Mouse (Mus musculus): ENCODE data around the gene Zfp11. TPM values are rescaled to one million over a fixed set of nuclear protein-coding genes. Genes with fewer than 3 reads are reported as not detected.
"Not testable (repeated sequence)": the region's sequence is repeated elsewhere in the genome, so short reads cannot be mapped to it uniquely, and the experiment has no call there.

Gene Zfp11
- total RNA-seq (2018; cell fraction: chromatin; rRNA removed), result 1 to 10 TPM in 21 of 26 experiments, under 1 TPM in 5; 0.37 to 6.3 (median 2.1) TPM
- 1 to 10 TPM in 17 of 26 experiments, under 1 TPM in 9; 0.33 to 2.3 (median 1.5) TPM for total RNA-seq (2018; cell fraction: cytosol; rRNA removed)
- 1 to 10 TPM in 19 of 26 experiments, under 1 TPM in 7; 0.36 to 7.7 (median 1.8) TPM for total RNA-seq (2018; cell fraction: nucleus; rRNA removed)
- polyA plus RNA-seq (2018), result 0.86 to 2.6 TPM (median 2.2 TPM) in 3 replicates

DNA sequence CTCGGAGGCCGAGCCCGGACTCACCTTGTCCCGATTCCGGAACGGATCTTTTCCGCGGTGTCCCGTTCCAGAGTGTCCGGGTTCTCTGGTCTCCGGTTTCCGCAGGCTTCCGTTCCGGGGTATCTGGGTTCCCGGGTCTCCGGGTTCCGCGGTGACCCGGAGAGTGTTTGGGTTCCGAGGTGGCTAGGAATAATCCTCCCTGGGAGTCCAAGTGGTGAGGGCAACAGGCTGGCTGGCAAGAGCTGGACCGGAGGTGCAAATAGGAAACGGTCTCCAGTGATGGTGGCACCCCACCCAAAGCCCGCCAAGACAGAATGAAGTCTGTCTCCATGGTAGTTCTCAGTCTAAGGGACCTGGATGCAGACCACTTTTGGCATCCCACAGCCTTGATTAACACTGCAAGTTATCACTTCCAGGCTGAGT, at the start of gene Zfp11:
Gene Zfp11, minus strand, starts transcription at position 64 of the 423 bp plus-strand sequence.
- no peak within 1 kb of the TSS for H3K27ac ChIP-seq
- no peaks in the 10 kb centered on the region for H3K36me3 ChIP-seq (ENCODE audit: inconsistent target)
- WGBS (ENCODE audit: missing documents), result 3% methylated on average over 23 of the region's 23 CpGs
- H3K4me3 ChIP-seq (ENCODE audit: inconsistent target), result peak within 1 kb of the TSS; percentile 70
- no peaks in the 10 kb centered on the region for H3K79me2 ChIP-seq (ENCODE audit: inconsistent target)

DNA sequence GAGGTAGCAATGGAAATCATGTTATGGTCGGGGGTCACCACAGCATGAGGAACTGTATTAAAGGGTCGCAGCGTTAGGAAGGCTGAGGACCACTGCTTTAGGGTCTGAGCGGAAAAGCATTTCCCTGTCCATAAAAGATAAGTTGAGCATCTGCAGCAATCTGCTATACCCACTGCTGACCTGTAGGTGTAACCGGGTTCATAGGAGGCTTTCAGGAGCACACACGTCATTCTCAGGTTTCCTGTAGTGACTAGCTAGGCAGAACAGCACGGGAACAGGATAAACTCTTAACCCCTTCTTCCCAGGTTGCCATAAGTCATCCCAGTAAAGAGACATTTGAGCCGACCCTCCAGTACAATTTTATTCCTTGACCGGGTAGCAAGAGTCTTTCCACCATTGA, 47.1 kb upstream of the Zfp11 start:
- Histone ChIP-seq H3K36me3 (ENCODE audit: inconsistent target) (peaks cover 16% of the 10 kb centered on the region; the same call in 1 of the 2 replicates), H3K79me2 (ENCODE audit: inconsistent target) (peaks cover 11% of the 10 kb centered on the region), H3K4me3 (ENCODE audit: inconsistent target) (no peak overlapping the region), H3K27ac (no peak overlapping the region)
- 86% methylated on average over 8 of the region's 9 CpGs for WGBS (ENCODE audit: missing documents)

DNA sequence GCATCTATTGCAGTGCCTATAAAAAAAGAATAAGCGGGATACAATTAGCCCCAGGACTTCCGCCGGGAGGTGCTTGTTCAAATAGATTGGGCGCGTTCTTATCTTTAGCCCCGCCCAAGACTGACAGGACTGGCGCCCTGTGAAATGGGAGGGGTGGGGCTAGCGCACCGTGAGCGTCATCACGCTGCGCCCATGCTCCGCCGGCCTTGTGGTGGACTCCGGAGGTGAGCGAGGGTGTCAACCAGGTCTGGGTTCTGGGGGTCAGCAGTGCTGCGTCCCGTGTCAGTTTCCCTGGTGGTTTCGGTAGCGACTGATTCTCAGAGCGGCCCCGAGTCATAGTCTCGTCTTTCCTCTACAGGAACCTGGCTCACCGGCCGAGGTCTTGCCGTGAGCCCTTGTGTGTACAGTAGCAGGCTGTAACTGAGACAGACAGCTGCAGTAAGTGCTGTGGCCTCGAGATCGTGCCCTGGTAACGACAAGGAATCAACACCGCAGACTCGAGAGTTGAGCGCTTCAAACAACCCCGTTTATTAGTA, 45.5 kb upstream of the Zfp11 start, which contains the start of gene Mrps17:
Gene Mrps17, plus strand, starts transcription at position 172 of the 536 bp plus-strand sequence.
- H3K36me3 ChIP-seq (ENCODE audit: inconsistent target), result peaks cover 16% of the 10 kb centered on the region; the same call in 1 of the 2 replicates
- peak within 1 kb of the TSS; percentile 28; the same call in 1 of the 2 replicates for H3K27ac ChIP-seq
- peaks cover 11% of the 10 kb centered on the region for H3K79me2 ChIP-seq (ENCODE audit: inconsistent target)
- WGBS (ENCODE audit: missing documents), result under 1% methylated on average over 32 of the region's 33 CpGs
- peak within 1 kb of the TSS; percentile 96 for H3K4me3 ChIP-seq (ENCODE audit: inconsistent target)

DNA sequence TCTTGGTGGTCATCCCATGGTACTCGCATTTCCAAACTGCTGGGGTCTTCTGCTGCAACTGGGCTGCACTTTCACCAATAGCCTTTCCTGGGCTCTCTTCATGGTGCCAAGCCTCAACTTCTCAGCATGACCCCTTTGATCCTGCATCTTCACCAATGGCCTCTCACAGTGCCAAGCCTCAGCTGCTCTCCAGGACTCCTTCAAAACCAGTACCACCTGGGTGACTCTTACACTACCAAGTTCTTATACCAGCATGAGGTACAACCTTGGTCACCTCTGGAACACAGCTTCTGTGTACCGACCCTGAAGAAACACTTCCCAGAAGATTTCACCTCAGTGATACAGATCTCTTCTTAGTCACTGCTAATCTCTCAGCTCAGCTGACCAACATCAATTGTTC, 38.5 kb upstream of the Zfp11 start, which contains the start of gene Sept14:
Gene Sept14, minus strand, starts transcription at position 101 of the 400 bp plus-strand sequence.
- H3K4me3 ChIP-seq (ENCODE audit: inconsistent target), result no peak within 1 kb of the TSS
- WGBS (ENCODE audit: missing documents), result 54% methylated on average over 2 of the region's 2 CpGs
- H3K79me2 ChIP-seq (ENCODE audit: inconsistent target), result no peaks in the 10 kb centered on the region
- H3K27ac ChIP-seq, result no peak within 1 kb of the TSS
- H3K36me3 ChIP-seq (ENCODE audit: inconsistent target), result no peaks in the 10 kb centered on the region

DNA sequence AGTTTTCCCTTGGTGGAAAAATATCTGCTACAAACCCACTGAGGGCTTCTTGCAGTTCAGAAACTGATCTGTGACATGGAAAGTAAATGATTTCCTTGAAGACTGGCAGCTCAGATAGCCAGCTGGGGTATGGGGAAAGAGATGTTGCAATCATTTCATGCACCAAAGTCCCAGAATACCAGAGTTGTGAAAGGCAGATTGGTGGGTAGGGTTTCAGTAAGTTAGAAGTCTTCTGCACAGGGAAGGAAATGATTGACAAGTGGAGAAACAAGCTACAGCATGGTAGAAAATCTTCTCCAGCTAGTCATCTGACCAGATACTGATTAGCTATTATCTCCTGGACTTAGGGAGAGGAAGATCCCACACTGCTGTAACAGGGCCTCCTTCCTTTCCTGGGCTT, 33.5 kb upstream of the Zfp11 start:
- Histone ChIP-seq H3K79me2 (ENCODE audit: inconsistent target) (no peaks in the 10 kb centered on the region), H3K36me3 (ENCODE audit: inconsistent target) (no peaks in the 10 kb centered on the region), H3K4me3 (ENCODE audit: inconsistent target) (no peak overlapping the region), H3K27ac (no peak overlapping the region)

DNA sequence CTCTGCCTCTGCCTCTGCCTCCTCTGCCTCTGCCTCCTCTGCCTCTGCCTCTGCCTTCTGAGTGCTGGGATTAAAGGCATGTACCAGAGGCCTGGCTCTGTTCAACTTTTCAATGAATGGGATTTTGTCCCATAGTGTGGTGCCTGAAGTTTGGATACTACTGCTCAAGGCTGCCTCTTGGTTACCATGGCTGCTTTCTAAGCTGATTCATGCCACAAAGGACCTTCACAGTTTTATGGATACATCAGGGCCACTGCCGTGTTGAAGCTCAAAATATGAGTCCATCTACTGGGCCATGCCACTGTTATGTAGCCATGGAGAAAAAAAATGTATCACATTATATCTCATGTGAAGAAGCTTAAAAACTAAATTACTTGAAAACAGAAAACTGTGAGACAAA, 31.8 kb upstream of the Zfp11 start:
- Histone ChIP-seq H3K4me3 (ENCODE audit: inconsistent target) (no peak overlapping the region), H3K79me2 (ENCODE audit: inconsistent target) (no peaks in the 10 kb centered on the region), H3K36me3 (ENCODE audit: inconsistent target) (no peaks in the 10 kb centered on the region), H3K27ac (no peak overlapping the region)
- WGBS (ENCODE audit: missing documents), result 91% methylated on average over 1 of the region's 1 CpGs

DNA sequence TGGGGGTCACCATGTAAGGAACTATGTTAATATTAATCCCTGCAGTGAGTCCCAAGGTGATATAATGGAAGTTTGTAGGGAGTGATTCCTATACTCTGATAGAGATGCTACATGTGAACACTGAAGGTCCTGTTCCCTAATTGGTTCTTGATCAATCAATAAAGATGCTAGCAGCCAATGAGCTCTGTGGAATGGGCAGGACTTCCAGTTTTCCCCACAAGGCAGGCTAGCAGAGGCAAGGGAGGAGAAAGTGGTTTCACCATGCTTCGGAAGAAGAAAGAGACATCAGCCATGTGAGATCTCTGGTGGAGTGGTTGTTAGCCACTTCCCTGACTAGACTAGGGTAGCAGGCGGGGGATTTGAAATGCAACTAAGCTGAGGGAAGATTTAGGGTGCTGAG, 30.6 kb upstream of the Zfp11 start:
- no peak overlapping the region for H3K27ac ChIP-seq
- H3K79me2 ChIP-seq (ENCODE audit: inconsistent target), result no peaks in the 10 kb centered on the region
- WGBS (ENCODE audit: missing documents), result 39% methylated on average over 2 of the region's 2 CpGs
- H3K4me3 ChIP-seq (ENCODE audit: inconsistent target), result no peak overlapping the region
- H3K36me3 ChIP-seq (ENCODE audit: inconsistent target), result no peaks in the 10 kb centered on the region

DNA sequence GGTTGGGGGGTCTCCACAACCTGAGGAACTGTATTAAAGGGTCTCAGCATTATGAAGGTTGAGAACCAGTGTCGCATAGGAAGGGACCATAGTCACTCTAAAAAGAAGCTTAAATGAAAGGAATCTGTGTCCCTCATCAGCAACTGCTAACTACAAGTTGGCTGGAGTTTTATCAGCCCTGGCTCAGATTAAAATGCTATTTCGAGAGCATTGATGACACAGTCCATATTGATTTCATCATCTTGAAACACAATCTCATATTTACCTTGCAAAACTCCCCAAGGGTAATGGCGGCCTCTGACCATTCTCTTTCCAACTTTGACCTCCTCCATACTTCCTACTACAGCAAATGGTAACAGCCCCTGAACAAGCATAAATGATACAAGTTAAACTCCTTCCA, 20.6 kb upstream of the Zfp11 start:
- no peak overlapping the region for H3K27ac ChIP-seq
- no peaks in the 10 kb centered on the region for H3K79me2 ChIP-seq (ENCODE audit: inconsistent target)
- no peak overlapping the region for H3K4me3 ChIP-seq (ENCODE audit: inconsistent target)
- no peaks in the 10 kb centered on the region for H3K36me3 ChIP-seq (ENCODE audit: inconsistent target)
- 90% methylated on average over 3 of the region's 3 CpGs for WGBS (ENCODE audit: missing documents)

DNA sequence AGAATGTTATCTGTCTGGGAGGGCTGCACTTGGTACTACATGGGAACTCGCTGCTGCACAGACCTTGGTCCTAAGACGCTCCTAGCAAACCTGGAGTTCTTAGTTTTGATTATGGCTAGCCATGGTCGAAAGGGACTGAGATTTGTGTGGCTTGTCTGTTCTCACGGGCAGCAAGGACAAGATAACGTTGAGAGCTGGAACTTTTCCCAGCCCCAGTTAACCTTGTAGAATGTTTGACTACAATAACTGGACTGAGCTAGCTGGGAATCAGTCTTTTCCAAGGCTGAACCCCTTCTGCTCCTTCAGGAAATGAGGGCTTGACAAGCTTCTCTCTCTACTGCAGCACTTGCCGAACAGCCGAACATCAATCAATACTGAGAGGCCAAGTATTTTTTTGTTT, 17.7 kb upstream of the Zfp11 start:
- no peaks in the 10 kb centered on the region for H3K79me2 ChIP-seq (ENCODE audit: inconsistent target)
- no peaks in the 10 kb centered on the region for H3K36me3 ChIP-seq (ENCODE audit: inconsistent target)
- no peak overlapping the region for H3K27ac ChIP-seq
- H3K4me3 ChIP-seq (ENCODE audit: inconsistent target), result no peak overlapping the region
- WGBS (ENCODE audit: missing documents), result 91% methylated on average over 7 of the region's 7 CpGs

DNA sequence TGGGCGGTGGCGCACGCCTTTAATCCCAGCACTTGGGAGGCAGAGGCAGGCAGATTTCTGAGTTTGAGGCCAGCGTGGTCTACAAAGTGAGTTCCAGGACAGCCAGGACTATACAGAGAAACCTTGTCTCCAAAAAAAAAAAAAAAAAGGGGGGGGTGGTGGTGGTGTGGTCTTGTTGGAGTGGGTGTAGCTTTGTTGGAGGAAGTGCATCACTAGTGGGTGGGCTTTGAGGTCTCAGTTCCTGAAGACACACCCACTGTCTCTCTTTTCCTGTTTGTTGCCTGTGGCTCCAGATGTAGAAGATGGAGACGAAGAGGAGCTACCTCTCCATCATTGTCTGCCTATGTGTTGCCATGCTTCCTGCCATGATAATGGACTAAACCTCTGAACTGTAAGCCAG, 15.2 kb upstream of the Zfp11 start:
- H3K36me3 ChIP-seq (ENCODE audit: inconsistent target); H3K79me2 ChIP-seq (ENCODE audit: inconsistent target); H3K27ac ChIP-seq; H3K4me3 ChIP-seq (ENCODE audit: inconsistent target): not testable (repeated sequence)
- WGBS (ENCODE audit: missing documents), result 88% methylated on average over 5 of the region's 5 CpGs

DNA sequence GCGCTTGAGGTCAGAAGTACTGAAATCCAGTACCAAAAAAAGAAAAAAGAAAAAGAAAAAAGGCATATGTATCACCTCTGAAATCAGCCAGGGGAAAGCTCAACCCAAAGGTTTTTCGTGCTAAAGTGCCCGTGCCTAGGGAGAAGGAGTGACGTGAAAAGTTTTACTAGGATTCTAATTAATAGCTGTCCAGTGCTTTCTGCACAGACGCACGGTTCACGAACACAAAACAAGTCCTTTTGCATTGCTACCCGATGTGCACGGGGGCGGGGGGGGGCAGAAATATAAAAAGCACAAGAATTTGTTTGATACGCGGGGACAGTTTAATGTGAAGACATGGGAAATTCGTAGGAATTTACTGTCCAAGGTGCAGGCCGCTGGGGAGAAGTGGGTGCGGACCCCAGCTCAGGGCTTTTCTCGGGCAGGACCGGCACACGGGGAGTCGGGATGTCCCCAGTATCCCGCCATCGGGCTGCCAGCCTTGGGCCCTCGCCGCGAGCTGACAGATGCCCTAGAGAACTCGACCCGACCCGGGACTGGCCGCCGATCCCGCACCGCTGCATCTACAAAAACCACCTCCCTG, 355 bp downstream of the Zfp11 start:
- WGBS (ENCODE audit: missing documents), result under 1% methylated on average over 30 of the region's 31 CpGs
- no peak overlapping the region for H3K27ac ChIP-seq

DNA sequence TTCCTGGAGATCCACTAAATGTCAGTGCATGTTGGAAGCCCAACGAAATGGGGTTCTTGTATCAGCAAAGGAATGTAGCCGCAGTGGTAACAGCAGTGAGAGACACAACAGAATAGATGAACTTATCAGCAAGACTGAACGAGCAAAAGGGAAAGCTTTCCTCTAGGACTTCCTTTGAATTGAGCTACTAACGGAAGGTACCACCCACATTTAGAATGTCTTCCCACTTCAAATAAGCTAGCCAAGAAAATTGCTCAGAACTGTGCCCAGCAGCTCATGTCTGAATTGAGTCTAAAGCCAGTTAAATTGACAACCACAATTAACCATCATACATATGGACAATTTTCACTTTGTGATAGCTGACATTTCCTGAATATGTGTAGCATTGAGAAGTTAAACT, 2.0 kb downstream of the Zfp11 start:
- Histone ChIP-seq H3K27ac (no peak overlapping the region), H3K4me3 (ENCODE audit: inconsistent target) (no peak overlapping the region), H3K79me2 (ENCODE audit: inconsistent target) (no peaks in the 10 kb centered on the region), H3K36me3 (ENCODE audit: inconsistent target) (no peaks in the 10 kb centered on the region)
- 91% methylated on average over 4 of the region's 4 CpGs for WGBS (ENCODE audit: missing documents)

More for the DNA sequence above, 355 bp downstream of the Zfp11 start:
- H3K4me3 ChIP-seq (ENCODE audit: inconsistent target), result peak overlapping the region; percentile 70
- H3K36me3 ChIP-seq (ENCODE audit: inconsistent target), result no peaks in the 10 kb centered on the region
- no peaks in the 10 kb centered on the region for H3K79me2 ChIP-seq (ENCODE audit: inconsistent target)

DNA sequence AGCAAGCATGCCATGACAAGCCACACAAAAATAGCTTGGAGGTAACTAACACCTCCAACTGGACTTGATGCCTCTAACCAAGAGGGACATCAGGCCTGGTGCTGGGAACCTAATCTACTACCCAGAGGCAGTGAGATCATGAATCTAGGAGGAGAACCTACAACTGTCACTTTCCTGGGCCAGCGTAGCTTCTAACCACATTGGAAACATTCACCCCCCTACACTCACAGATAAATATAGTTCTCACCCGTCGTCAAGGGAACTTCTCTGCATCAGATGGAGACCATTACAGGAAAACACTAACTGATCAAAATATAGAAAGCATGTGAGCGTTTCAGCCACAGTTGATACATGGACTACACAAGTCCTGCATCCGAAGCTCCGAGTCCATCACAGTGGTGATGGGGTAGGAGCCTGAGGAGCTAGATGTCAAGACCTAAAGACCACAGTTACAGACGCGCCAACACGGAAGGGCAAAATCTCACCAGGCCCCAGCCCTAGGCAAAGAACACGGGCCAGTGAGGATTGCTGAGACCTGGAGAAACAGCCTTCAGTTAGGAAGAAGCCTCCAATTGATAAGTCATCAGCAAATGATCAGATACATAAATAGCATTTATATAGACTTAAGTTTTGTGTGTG, 3.5 kb downstream of the Zfp11 start:
- 91% methylated on average over 8 of the region's 10 CpGs for WGBS (ENCODE audit: missing documents)
- no peaks in the 10 kb centered on the region for H3K36me3 ChIP-seq (ENCODE audit: inconsistent target)
- H3K27ac ChIP-seq, result no peak overlapping the region
- no peaks in the 10 kb centered on the region for H3K79me2 ChIP-seq (ENCODE audit: inconsistent target)
- no peak overlapping the region for H3K4me3 ChIP-seq (ENCODE audit: inconsistent target)

DNA sequence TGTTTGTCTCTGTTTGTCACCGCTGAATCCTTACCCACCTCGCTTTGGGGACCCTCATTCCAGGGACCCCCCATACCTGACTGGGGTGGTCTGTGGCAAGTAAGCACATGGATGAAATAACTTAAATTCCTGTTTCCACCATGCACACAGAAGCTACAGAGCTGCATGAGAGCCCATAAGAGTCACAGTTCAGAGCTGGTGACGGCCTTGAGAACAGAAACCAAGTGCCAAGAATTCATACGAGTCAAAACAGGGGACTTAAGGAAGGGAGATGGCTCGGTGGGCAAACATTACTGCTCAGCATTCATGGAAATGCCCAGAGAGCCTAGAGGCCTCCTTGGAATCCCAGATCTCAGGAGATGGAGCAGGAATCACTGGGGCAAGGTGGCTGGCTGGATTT, 5.8 kb downstream of the Zfp11 start:
- no peak overlapping the region for H3K27ac ChIP-seq
- no peaks in the 10 kb centered on the region for H3K79me2 ChIP-seq (ENCODE audit: inconsistent target)
- no peak overlapping the region for H3K4me3 ChIP-seq (ENCODE audit: inconsistent target)
- no peaks in the 10 kb centered on the region for H3K36me3 ChIP-seq (ENCODE audit: inconsistent target)
- 98% methylated on average over 5 of the region's 5 CpGs for WGBS (ENCODE audit: missing documents)

DNA sequence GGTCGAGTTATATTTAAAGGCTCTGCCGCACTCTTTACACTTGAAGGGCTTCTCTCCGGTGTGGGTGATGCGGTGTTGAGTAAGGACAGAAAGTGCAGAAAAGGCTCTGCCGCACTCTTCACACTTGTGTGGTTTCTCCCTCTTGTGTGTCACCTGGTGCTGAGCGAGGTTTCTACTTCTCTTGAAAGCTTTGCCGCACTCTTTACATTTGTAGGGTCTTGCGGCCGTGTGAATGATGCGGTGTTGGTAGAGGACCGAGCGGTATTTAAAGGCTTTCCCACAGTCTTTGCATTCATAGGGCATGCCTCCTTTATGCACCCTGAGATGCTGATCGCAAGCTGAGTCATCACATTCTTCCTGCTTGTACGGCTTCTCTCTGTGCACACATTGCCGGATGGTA, 12.0 kb downstream of the Zfp11 start:
- Histone ChIP-seq H3K36me3 (ENCODE audit: inconsistent target) (peaks cover 18% of the 10 kb centered on the region; the same call in 1 of the 2 replicates), H3K79me2 (ENCODE audit: inconsistent target) (no peaks in the 10 kb centered on the region), H3K27ac (no peak overlapping the region), H3K4me3 (ENCODE audit: inconsistent target) (no peak overlapping the region)
- WGBS (ENCODE audit: missing documents), result 93% methylated on average over 15 of the region's 15 CpGs

Measured in macrophage (primary cell).